In the genomic region with DNA sequence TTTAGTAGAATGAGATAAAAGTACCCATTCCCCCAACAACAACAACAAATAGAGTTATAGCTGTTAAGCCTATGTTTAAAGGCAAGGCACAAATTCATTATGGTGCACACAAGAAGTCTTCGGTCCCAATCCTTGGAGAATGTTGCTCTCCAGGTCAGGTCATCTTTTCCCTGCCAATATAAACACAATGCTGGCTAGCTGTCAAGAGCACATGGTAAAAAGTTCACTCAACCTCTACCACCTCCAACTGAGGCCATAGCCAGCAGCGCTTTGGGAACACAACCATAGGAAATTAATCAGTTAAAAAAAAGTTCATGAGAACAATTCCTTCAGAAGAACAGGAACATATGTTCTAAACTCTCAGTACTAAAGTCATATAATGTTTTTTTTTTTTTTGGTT, we compare ENCODE assay signal across 12 mouse cellular contexts. TPM values are rescaled to one million over a fixed set of nuclear protein-coding genes. Genes with fewer than 3 reads are reported as not detected.
DNase-seq lines count a peak whose midpoint lies in the region; ATAC-seq lines count a peak whose summit lies in the region.
"Had no signal": no experiment of that assay in that cellular context is flagged by ENCODE, and none has a peak within 500 bp of the region (broad histone marks: within the 10 kb centered on the region; RNA-seq: fewer than 3 reads in every experiment).

No protein-coding gene starts in this region.

- H3K4me1 ChIP-seq in heart, embryonic 11.5 days (ENCODE audit: control insufficient read depth, insufficient read depth, low read length), result no peaks in the 10 kb centered on the region
- H3K4me1 ChIP-seq: forebrain, embryonic 15.5 days; intestine, embryonic 15.5 days had no signal

- ATAC-seq in heart, embryonic 11.5 days (replicated peaks; ENCODE audit: insufficient number of reproducible peaks, low FRiP score, low TSS enrichment), result no peak
- ATAC-seq: forebrain, embryonic 15.5 days; intestine, embryonic 15.5 days had no signal

- no peak overlapping the region for H3K4me2 ChIP-seq in heart, embryonic 11.5 days
- H3K4me2 ChIP-seq: forebrain, embryonic 15.5 days; intestine, embryonic 15.5 days had no signal

- H3K36me3 ChIP-seq in heart, embryonic 11.5 days (ENCODE audit: control insufficient read depth, insufficient read depth, low read length), result no peaks in the 10 kb centered on the region
- H3K36me3 ChIP-seq: forebrain, embryonic 15.5 days; intestine, embryonic 15.5 days had no signal

- WGBS in heart, embryonic 11.5 days (ENCODE audit: insufficient replicate concordance), result 75% methylated on average over 2 of the region's 2 CpGs

- no peaks in the 10 kb centered on the region for H3K27me3 ChIP-seq in heart, embryonic 11.5 days (ENCODE audit: control insufficient read depth, insufficient read depth, low read length)
- H3K27me3 ChIP-seq: forebrain, embryonic 15.5 days; intestine, embryonic 15.5 days had no signal

- H3K4me3 ChIP-seq in heart, embryonic 11.5 days (ENCODE audit: low read depth, low read length), result no peak overlapping the region
- H3K4me3 ChIP-seq: forebrain, embryonic 15.5 days; intestine, embryonic 15.5 days had no signal

- H3K9ac ChIP-seq in heart, embryonic 11.5 days (ENCODE audit: low read depth, low read length), result no peak overlapping the region
- H3K9ac ChIP-seq: forebrain, embryonic 15.5 days; intestine, embryonic 15.5 days had no signal

- H3K9me3 ChIP-seq in heart, embryonic 11.5 days (replicated peaks; ENCODE audit: control insufficient read depth, low read length), result no peaks in the 10 kb centered on the region
- H3K9me3 ChIP-seq: forebrain, embryonic 15.5 days; intestine, embryonic 15.5 days had no signal

- DNase-seq in heart, adult 11 months, result peak; percentile 98
- peak; percentile 10 for DNase-seq in ovary, postnatal 14 days (ENCODE audit: low spot score)
- no peak for DNase-seq in ovary, postnatal 10 days (ENCODE audit: low spot score)
- peak; percentile 35 for DNase-seq in kidney, postnatal 10 days
- no peak for DNase-seq in frontal cortex, postnatal 25 days (ENCODE audit: low spot score in 2 of 2)
- no peak for DNase-seq in layer of hippocampus, adult 9-11 months
- no peak for DNase-seq in frontal cortex, postnatal 14 days (ENCODE audit: low spot score in 2 of 2)
- DNase-seq: cerebellum, adult 9-10 months had no signal

- H3K27ac ChIP-seq in heart, embryonic 11.5 days (ENCODE audit: low read depth, low read length), result no peak overlapping the region
- H3K27ac ChIP-seq: forebrain, embryonic 15.5 days; intestine, embryonic 15.5 days; macrophage had no signal

RNA-seq across cellular contexts. Expression of gene Epb41l5, which starts 58.8 kb away (rescaled TPM):
- polyA plus RNA-seq in heart, embryonic 11.5 days (2014; fragmentation: Nextera tagmentation; extraction: Ambion mirVana), result 24.4 and 29.6 TPM in 2 replicates

Comparison
In these comparisons a context has a peak if more than half of its experiments do, and no peak if none do; other contexts are left out.
1. DNase-seq: peak in heart, adult 11 months (single experiment), ovary, postnatal 14 days (single experiment) and kidney, postnatal 10 days (single experiment); none in ovary, postnatal 10 days (single experiment), frontal cortex, postnatal 25 days (0 of 2), layer of hippocampus, adult 9-11 months (single experiment) and frontal cortex, postnatal 14 days (0 of 2).